Mouse (Mus musculus): ENCODE results near the gene Ccdc107. TPM values are rescaled to one million over a fixed set of nuclear protein-coding genes. Genes with fewer than 3 reads are reported as not detected.

Gene Ccdc107
- polyA plus RNA-seq, 1 experiment from 2014 or later = 54.3 TPM

- no peak overlapping the region for H3K9ac ChIP-seq (ENCODE audit: low read length)
- WGBS = 22% methylated on average over 8 of the region's 8 CpGs
- H3K4me2 ChIP-seq (ENCODE audit: low read depth, low read length, severe bottlenecking) = no peak overlapping the region
- no peak for ATAC-seq (replicated peaks; ENCODE audit: low FRiP score)
- DNase-seq (ENCODE audit: low spot score) = no peak
- H3K27me3 ChIP-seq (ENCODE audit: control insufficient read depth, insufficient read depth, low read length) = 0 out of 2 replicates have a peak, but pooled peaks cover 2% of the 10 kb centered on the region
- no peak overlapping the region for H3K4me3 ChIP-seq (ENCODE audit: low read depth, low read length)
- peaks cover 6% of the 10 kb centered on the region; the same call in 1 of the 2 replicates for H3K4me1 ChIP-seq (replicated peaks; ENCODE audit: control insufficient read depth, insufficient read depth, low read length)
- no peaks in the 10 kb centered on the region for H3K9me3 ChIP-seq (ENCODE audit: control insufficient read depth, low read length)
- H3K36me3 ChIP-seq (ENCODE audit: control insufficient read depth, insufficient read depth, low read length) = no peaks in the 10 kb centered on the region
- H3K27ac ChIP-seq (ENCODE audit: low read depth, low read length) = no peak overlapping the region
These were observed 35.6 kb upstream of the Ccdc107 start for GRCm38 (mm10) chr4:43457124-43457523.

- Histone ChIP-seq H3K27ac (ENCODE audit: low read depth, low read length) (no peak overlapping the region), H3K4me1 (replicated peaks; ENCODE audit: control insufficient read depth, insufficient read depth, low read length) (no peaks in the 10 kb centered on the region), H3K9ac (ENCODE audit: low read length) (no peak overlapping the region), H3K36me3 (ENCODE audit: control insufficient read depth, insufficient read depth, low read length) (no peaks in the 10 kb centered on the region), H3K4me2 (ENCODE audit: low read depth, low read length, severe bottlenecking) (no peak overlapping the region), H3K9me3 (ENCODE audit: control insufficient read depth, low read length) (no peaks in the 10 kb centered on the region), H3K4me3 (ENCODE audit: low read depth, low read length) (no peak overlapping the region), H3K27me3 (ENCODE audit: control insufficient read depth, insufficient read depth, low read length) (no peaks in the 10 kb centered on the region)
- 96% methylated on average over 5 of the region's 5 CpGs for WGBS
- DNase-seq (ENCODE audit: low spot score) = no peak
- no peak for ATAC-seq (replicated peaks; ENCODE audit: low FRiP score)
These were observed 29.6 kb upstream of the Ccdc107 start for GRCm38 (mm10) chr4:43463102-43463501.

- Histone ChIP-seq H3K9me3 (ENCODE audit: control insufficient read depth, low read length) (no peaks in the 10 kb centered on the region), H3K9ac (ENCODE audit: low read length) (no peak overlapping the region), H3K4me2 (ENCODE audit: low read depth, low read length, severe bottlenecking) (no peak overlapping the region), H3K27me3 (ENCODE audit: control insufficient read depth, insufficient read depth, low read length) (no peaks in the 10 kb centered on the region), H3K4me1 (replicated peaks; ENCODE audit: control insufficient read depth, insufficient read depth, low read length) (no peaks in the 10 kb centered on the region), H3K4me3 (ENCODE audit: low read depth, low read length) (no peak overlapping the region), H3K27ac (ENCODE audit: low read depth, low read length) (no peak overlapping the region), H3K36me3 (ENCODE audit: control insufficient read depth, insufficient read depth, low read length) (no peaks in the 10 kb centered on the region)
- WGBS = 92% methylated on average over 6 of the region's 6 CpGs
- no peak for ATAC-seq (replicated peaks; ENCODE audit: low FRiP score)
- no peak for DNase-seq (ENCODE audit: low spot score)
These were observed 26.8 kb upstream of the Ccdc107 start for GRCm38 (mm10) chr4:43465935-43466334.

GRCm38 (mm10) chr4:43466872-43467271, 25.8 kb upstream of the Ccdc107 start:
- Histone ChIP-seq H3K4me1 (replicated peaks; ENCODE audit: control insufficient read depth, insufficient read depth, low read length) (no peaks in the 10 kb centered on the region), H3K36me3 (ENCODE audit: control insufficient read depth, insufficient read depth, low read length) (no peaks in the 10 kb centered on the region), H3K9ac (ENCODE audit: low read length) (no peak overlapping the region), H3K27me3 (ENCODE audit: control insufficient read depth, insufficient read depth, low read length) (no peaks in the 10 kb centered on the region), H3K27ac (ENCODE audit: low read depth, low read length) (no peak overlapping the region), H3K9me3 (ENCODE audit: control insufficient read depth, low read length) (no peaks in the 10 kb centered on the region), H3K4me3 (ENCODE audit: low read depth, low read length) (no peak overlapping the region), H3K4me2 (ENCODE audit: low read depth, low read length, severe bottlenecking) (no peak overlapping the region)
- ATAC-seq (replicated peaks; ENCODE audit: low FRiP score) = no peak
- WGBS = 92% methylated on average over 7 of the region's 7 CpGs
- no peak for DNase-seq (ENCODE audit: low spot score)

GRCm38 (mm10) chr4:43470301-43470700, 22.4 kb upstream of the Ccdc107 start:
- Histone ChIP-seq H3K4me1 (replicated peaks; ENCODE audit: control insufficient read depth, insufficient read depth, low read length) (no peaks in the 10 kb centered on the region), H3K27ac (ENCODE audit: low read depth, low read length) (no peak overlapping the region), H3K27me3 (ENCODE audit: control insufficient read depth, insufficient read depth, low read length) (no peaks in the 10 kb centered on the region), H3K9me3 (ENCODE audit: control insufficient read depth, low read length) (no peaks in the 10 kb centered on the region), H3K4me2 (ENCODE audit: low read depth, low read length, severe bottlenecking) (no peak overlapping the region), H3K36me3 (ENCODE audit: control insufficient read depth, insufficient read depth, low read length) (no peaks in the 10 kb centered on the region), H3K4me3 (ENCODE audit: low read depth, low read length) (no peak overlapping the region), H3K9ac (ENCODE audit: low read length) (no peak overlapping the region)
- ATAC-seq (replicated peaks; ENCODE audit: low FRiP score) (no peak), DNase-seq (ENCODE audit: low spot score) (no peak)
- WGBS = 95% methylated on average over 10 of the region's 10 CpGs

- DNase-seq (ENCODE audit: low spot score) = no peak
- ATAC-seq (replicated peaks; ENCODE audit: low FRiP score) = no peak
- no peak overlapping the region for H3K9ac ChIP-seq (ENCODE audit: low read length)
- WGBS = 72% methylated on average over 1 of the region's 1 CpGs
- no peak overlapping the region for H3K4me3 ChIP-seq (ENCODE audit: low read depth, low read length)
- H3K27ac ChIP-seq (ENCODE audit: low read depth, low read length) = no peak overlapping the region
- no peaks in the 10 kb centered on the region for H3K4me1 ChIP-seq (replicated peaks; ENCODE audit: control insufficient read depth, insufficient read depth, low read length)
- H3K9me3 ChIP-seq (ENCODE audit: control insufficient read depth, low read length) = no peaks in the 10 kb centered on the region
- H3K4me2 ChIP-seq (ENCODE audit: low read depth, low read length, severe bottlenecking) = no peak overlapping the region
- no peaks in the 10 kb centered on the region for H3K27me3 ChIP-seq (ENCODE audit: control insufficient read depth, insufficient read depth, low read length)
- H3K36me3 ChIP-seq (ENCODE audit: control insufficient read depth, insufficient read depth, low read length) = no peaks in the 10 kb centered on the region
These were observed 19.1 kb upstream of the Ccdc107 start for GRCm38 (mm10) chr4:43473636-43474035.

GRCm38 (mm10) chr4:43476604-43477003, 16.1 kb upstream of the Ccdc107 start:
- Histone ChIP-seq H3K36me3 (ENCODE audit: control insufficient read depth, insufficient read depth, low read length) (no peaks in the 10 kb centered on the region), H3K27me3 (ENCODE audit: control insufficient read depth, insufficient read depth, low read length) (no peaks in the 10 kb centered on the region), H3K9ac (ENCODE audit: low read length) (no peak overlapping the region), H3K4me3 (ENCODE audit: low read depth, low read length) (no peak overlapping the region), H3K4me1 (replicated peaks; ENCODE audit: control insufficient read depth, insufficient read depth, low read length) (no peaks in the 10 kb centered on the region), H3K4me2 (ENCODE audit: low read depth, low read length, severe bottlenecking) (no peak overlapping the region), H3K27ac (ENCODE audit: low read depth, low read length) (no peak overlapping the region), H3K9me3 (ENCODE audit: control insufficient read depth, low read length) (no peaks in the 10 kb centered on the region)
- DNase-seq (ENCODE audit: low spot score) = no peak
- 89% methylated on average over 4 of the region's 6 CpGs for WGBS
- no peak for ATAC-seq (replicated peaks; ENCODE audit: low FRiP score)

GRCm38 (mm10) chr4:43477857-43478533, 14.7 kb upstream of the Ccdc107 start:
- DNase-seq (ENCODE audit: low spot score) = peak; percentile 88
- Histone ChIP-seq H3K36me3 (ENCODE audit: control insufficient read depth, insufficient read depth, low read length) (no peaks in the 10 kb centered on the region), H3K4me3 (ENCODE audit: low read depth, low read length) (peak overlapping the region; percentile 15), H3K9ac (ENCODE audit: low read length) (peak overlapping the region; percentile 46; the same call in 1 of the 2 replicates), H3K4me2 (ENCODE audit: low read depth, low read length, severe bottlenecking) (peak overlapping the region; percentile 40), H3K9me3 (ENCODE audit: control insufficient read depth, low read length) (no peaks in the 10 kb centered on the region), H3K4me1 (replicated peaks; ENCODE audit: control insufficient read depth, insufficient read depth, low read length) (no peaks in the 10 kb centered on the region), H3K27me3 (ENCODE audit: control insufficient read depth, insufficient read depth, low read length) (no peaks in the 10 kb centered on the region), H3K27ac (ENCODE audit: low read depth, low read length) (no peak overlapping the region)
- 19% methylated on average over 11 of the region's 11 CpGs for WGBS
- peak; percentile 93 for ATAC-seq (replicated peaks; ENCODE audit: low FRiP score)

- Histone ChIP-seq H3K9me3 (ENCODE audit: control insufficient read depth, low read length) (no peaks in the 10 kb centered on the region), H3K4me1 (replicated peaks; ENCODE audit: control insufficient read depth, insufficient read depth, low read length) (no peaks in the 10 kb centered on the region), H3K27ac (ENCODE audit: low read depth, low read length) (no peak overlapping the region), H3K9ac (ENCODE audit: low read length) (peak overlapping the region; percentile 46; the same call in 1 of the 2 replicates), H3K4me3 (ENCODE audit: low read depth, low read length) (peak overlapping the region; percentile 15), H3K4me2 (ENCODE audit: low read depth, low read length, severe bottlenecking) (peak overlapping the region; percentile 40), H3K36me3 (ENCODE audit: control insufficient read depth, insufficient read depth, low read length) (no peaks in the 10 kb centered on the region), H3K27me3 (ENCODE audit: control insufficient read depth, insufficient read depth, low read length) (no peaks in the 10 kb centered on the region)
- WGBS = 56% methylated on average over 8 of the region's 8 CpGs
- DNase-seq (ENCODE audit: low spot score) (no peak), ATAC-seq (replicated peaks; ENCODE audit: low FRiP score) (no peak; the same call in 1 of the 2 replicates)
These were observed 14.2 kb upstream of the Ccdc107 start for GRCm38 (mm10) chr4:43478534-43478858.
